Mouse (Mus musculus) macrophage (primary cell): Measurements from ENCODE around the gene Enpp5. TPM values are rescaled to one million over a fixed set of nuclear protein-coding genes. Genes with fewer than 3 reads are reported as not detected.

Source experiments
- H3K27ac ChIP-seq: fragments of 350-480 bp; formaldehyde crosslinking; 2 replicates; pipeline ENCODE4 v1.9.0; 2021
- H3K36me3 ChIP-seq: fragments of 350-480 bp; formaldehyde crosslinking; 2 replicates; pipeline ENCODE4 v1.9.0; 2021; ENCODE audit errors: inconsistent target
- H3K4me3 ChIP-seq: fragments of 350-480 bp; formaldehyde crosslinking; 2 replicates; pipeline ENCODE4 v1.9.0; 2021; ENCODE audit errors: inconsistent target
- H3K79me2 ChIP-seq: fragments of 350-480 bp; formaldehyde crosslinking; 2 replicates; pipeline ENCODE4 v1.9.0; 2021; ENCODE audit errors: inconsistent target
- WGBS: methylation state at CpG from one replicate; pipeline ENCODE4 v1.1.7; 2026; ENCODE audit warnings: inconsistent platforms; ENCODE audit not compliant: missing documents; 5-methylcytosine and 5-hydroxymethylcytosine counted together
- polyA plus RNA-seq: library from polyadenylated mRNA; stranded (reverse); fragments of 250-400 nt; gene quantifications from 3 replicates; pipeline ENCODE4 v1.2.4, GENCODE M21; 2018; ENCODE audit warnings: inconsistent platforms

Gene Enpp5
- polyA plus RNA-seq, 1 experiment from 2014 or later = 0.07 TPM

- no peaks in the 10 kb centered on the region for H3K79me2 ChIP-seq
- no peak overlapping the region for H3K27ac ChIP-seq
- WGBS = 88% methylated on average over 4 of the region's 4 CpGs
- no peak overlapping the region for H3K4me3 ChIP-seq
- H3K36me3 ChIP-seq = no peaks in the 10 kb centered on the region
These were observed 39.6 kb downstream of the Enpp5 start for GRCm38 (mm10) chr17:44118231-44118630.

GRCm38 (mm10) chr17:44121366-44122100, 42.9 kb downstream of the Enpp5 start:
- Histone ChIP-seq H3K79me2 (no peaks in the 10 kb centered on the region), H3K36me3 (no peaks in the 10 kb centered on the region), H3K27ac (no peak overlapping the region), H3K4me3 (no peak overlapping the region)
- WGBS = 20% methylated on average over 12 of the region's 12 CpGs

GRCm38 (mm10) chr17:44129092-44129750, 50.6 kb downstream of the Enpp5 start:
- no peak overlapping the region for H3K27ac ChIP-seq
- no peaks in the 10 kb centered on the region for H3K36me3 ChIP-seq
- 60% methylated on average over 13 of the region's 13 CpGs for WGBS
- no peaks in the 10 kb centered on the region for H3K79me2 ChIP-seq
- no peak overlapping the region for H3K4me3 ChIP-seq

- 17% methylated on average over 7 of the region's 7 CpGs for WGBS
- no peak overlapping the region for H3K27ac ChIP-seq
- H3K36me3 ChIP-seq = no peaks in the 10 kb centered on the region
These were observed 51.8 kb downstream of the Enpp5 start for GRCm38 (mm10) chr17:44130429-44130828.

GRCm38 (mm10) chr17:44134106-44134505, 55.5 kb downstream of the Enpp5 start:
- no peak overlapping the region for H3K27ac ChIP-seq
- no peak overlapping the region for H3K4me3 ChIP-seq
- no peaks in the 10 kb centered on the region for H3K79me2 ChIP-seq
- H3K36me3 ChIP-seq = no peaks in the 10 kb centered on the region
- WGBS = 40% methylated on average over 6 of the region's 6 CpGs

More at GRCm38 (mm10) chr17:44130429-44130828, 51.8 kb downstream of the Enpp5 start:
- Histone ChIP-seq H3K79me2 (no peaks in the 10 kb centered on the region), H3K4me3 (no peak overlapping the region)

GRCm38 (mm10) chr17:44134545-44134944, 55.9 kb downstream of the Enpp5 start:
- Histone ChIP-seq H3K4me3 (no peak overlapping the region), H3K36me3 (no peaks in the 10 kb centered on the region), H3K27ac (no peak overlapping the region), H3K79me2 (no peaks in the 10 kb centered on the region)
- WGBS = 91% methylated on average over 9 of the region's 9 CpGs

GRCm38 (mm10) chr17:44136018-44136417, 57.4 kb downstream of the Enpp5 start:
- 47% methylated on average over 8 of the region's 8 CpGs for WGBS
- Histone ChIP-seq H3K27ac (no peak overlapping the region), H3K4me3 (no peak overlapping the region), H3K36me3 (no peaks in the 10 kb centered on the region), H3K79me2 (no peaks in the 10 kb centered on the region)

Other genes starting within 250 kb of the Enpp5 start
- 0.75 to 3.3 TPM (median 0.94 TPM) in 3 replicates for gene Enpp4, start 27.0 kb downstream of the Enpp5 start, polyA plus RNA-seq
- 0.14 to 0.87 TPM (median 0.23 TPM) in 3 replicates for gene Clic5, start 109.8 kb downstream of the Enpp5 start, polyA plus RNA-seq